15 mouse cellular contexts compared by ENCODE assay signal in genomic region chr12:84201222-84201621, GRCm38 (mm10). TPM values are rescaled to one million over a fixed set of nuclear protein-coding genes. Genes with fewer than 3 reads are reported as not detected.
A peak's percentile ranks its signal among the peaks of the same experiment; 100 is the strongest.
DNase-seq lines count a peak whose midpoint lies in the region; ATAC-seq and TF ChIP-seq lines count a peak whose summit lies in the region.
"Had no signal": no experiment of that assay in that cellular context is flagged by ENCODE, and none has a peak within 500 bp of the region (broad histone marks: within the 10 kb centered on the region; RNA-seq: fewer than 3 reads in every experiment).

No protein-coding gene starts in this region.

- no peak for TF ChIP-seq RAD21 in CH12.LX (IDR thresholded peaks at IDR 0.05; ENCODE audit: low read depth, low read length)

- peak; percentile 56 for ATAC-seq in megakaryocyte, adult 5-6 weeks (ENCODE audit: poor library complexity, severe bottlenecking)
- no peak for ATAC-seq in CD4-positive, CD25-positive, alpha-beta regulatory T cell, adult 4 months
- ATAC-seq: forebrain, embryonic 15.5 days had no signal

- 0 out of 2 replicates have a peak, but pooled peaks cover 3% of the 10 kb centered on the region for H3K79me2 ChIP-seq in CH12.LX (replicated peaks; ENCODE audit: control insufficient read depth, extremely low read depth, insufficient read depth, poor library complexity, severe bottlenecking)

- H3K9ac ChIP-seq in CH12.LX (ENCODE audit: insufficient read depth, low read depth), result peak overlapping the region; percentile 11; the same call in 1 of the 2 replicates
- no peak overlapping the region for H3K9ac ChIP-seq in ES-E14 (ENCODE audit: insufficient read depth, low read depth, low read length, poor library complexity, severe bottlenecking)
- H3K9ac ChIP-seq: forebrain, embryonic 15.5 days; heart, embryonic 15.5 days; midbrain, embryonic 12.5 days had no signal

- no peak for TF ChIP-seq CTCF in CH12.LX (conservative IDR thresholded peaks at IDR 0.05 in 1 of 2, IDR thresholded peaks at IDR 0.05 in 1 of 2; ENCODE audit: low read depth in 2 of 2, low read length in 2 of 2)

- TF ChIP-seq POLR2A in CH12.LX (IDR thresholded peaks at IDR 0.05; ENCODE audit: low read depth, low read length), result no peak

- no peak for TF ChIP-seq EP300 in CH12.LX (IDR thresholded peaks at IDR 0.05; ENCODE audit: low read length)

- H3K4me3 ChIP-seq in CH12.LX (replicated peaks in 1 of 3; ENCODE audit: low read depth in 2 of 3, low read length in 2 of 3, poor library complexity in 1 of 3) (peak overlapping the region in 1 of 3 experiments; percentile 4), ES-E14 (ENCODE audit: insufficient read depth in 1 of 2, low read depth in 1 of 2, low read length in 2 of 2, poor library complexity in 1 of 2, severe bottlenecking in 1 of 2) (no peak overlapping the region)
- H3K4me3 ChIP-seq: forebrain, embryonic 15.5 days; heart, embryonic 15.5 days; midbrain, embryonic 12.5 days had no signal

- H3K9me3 ChIP-seq in CH12.LX (replicated peaks; ENCODE audit: low read length), result no peaks in the 10 kb centered on the region
- no peaks in the 10 kb centered on the region for H3K9me3 ChIP-seq in ES-E14 (ENCODE audit: control insufficient read depth, insufficient read depth, low read depth, low read length)
- H3K9me3 ChIP-seq: forebrain, embryonic 15.5 days; heart, embryonic 15.5 days; midbrain, embryonic 12.5 days had no signal

- H3K4me2 ChIP-seq in CH12.LX (ENCODE audit: insufficient read depth, low read depth, poor library complexity, severe bottlenecking), result peak overlapping the region; percentile 93; the same call in 1 of the 2 replicates
- H3K4me2 ChIP-seq: forebrain, embryonic 15.5 days; heart, embryonic 15.5 days; midbrain, embryonic 12.5 days had no signal

- H3K27me3 ChIP-seq in CH12.LX (replicated peaks), result no peaks in the 10 kb centered on the region
- H3K27me3 ChIP-seq: forebrain, embryonic 15.5 days; heart, embryonic 15.5 days had no signal

- in situ Hi-C loops in CH12.LX (cut with MboI; ENCODE audit: low pct_ligation_motif_present, low pct_unique_long_range_greater_than_20kb, low sequenced_read_pairs), result no loop called here
- in situ Hi-C loops in ES-E14 (cut with MboI; ENCODE audit: low sequenced_read_pairs in 2 of 2, unreplicated experiment in 2 of 2), result no loop called here

- H3K36me3 ChIP-seq in CH12.LX (replicated peaks in 1 of 2; ENCODE audit: control insufficient read depth in 1 of 2, insufficient read depth in 1 of 2, low read length in 1 of 2), result peaks cover 0 to 22% of the 10 kb centered on the region in 2 experiments
- H3K36me3 ChIP-seq in ES-E14 (ENCODE audit: control insufficient read depth, insufficient read depth, low read length, poor library complexity, severe bottlenecking), result no peaks in the 10 kb centered on the region
- H3K36me3 ChIP-seq: forebrain, embryonic 15.5 days; heart, embryonic 15.5 days; midbrain, embryonic 12.5 days had no signal

- H3K27ac ChIP-seq in CH12.LX (ENCODE audit: insufficient read depth, low read depth), result 0 out of 2 replicates have a peak overlapping the region, but pooled peaks have one; percentile 44
- 0 out of 2 replicates have a peak overlapping the region, but pooled peaks have one; percentile 0 for H3K27ac ChIP-seq in ES-E14 (ENCODE audit: insufficient read depth, low read depth, low read length, poor library complexity, severe bottlenecking)
- H3K27ac ChIP-seq: forebrain, embryonic 15.5 days; heart, embryonic 15.5 days; midbrain, embryonic 12.5 days had no signal

- dilution Hi-C loops in CH12.LX (cut with MboI; ENCODE audit: extremely low pct_ligation_motif_present, extremely low pct_unique_long_range_greater_than_20kb, low sequenced_read_pairs), result no loop called here

- peaks cover 18 to 66% of the 10 kb centered on the region in 2 experiments for H3K4me1 ChIP-seq in CH12.LX (ENCODE audit: control insufficient read depth in 1 of 2, insufficient read depth in 2 of 2)
- H3K4me1 ChIP-seq in ES-E14 (ENCODE audit: control insufficient read depth in 2 of 2, insufficient read depth in 2 of 2, low read length in 2 of 2, poor library complexity in 1 of 2), result peaks cover 30 to 56% of the 10 kb centered on the region in 2 experiments

- DNase-seq in kidney, postnatal 14 days, result peak; percentile 2
- DNase-seq in kidney, postnatal 25 days, result no peak
- no peak for DNase-seq in CH12.LX (ENCODE audit: extremely low read depth)
- DNase-seq in ES-E14 (ENCODE audit: low read depth, low spot score), result no peak
- no peak for DNase-seq in thymus, adult 18-20 months
- DNase-seq: cerebellum, adult 11 months; cerebellum, postnatal 36 days; heart, adult 18-20 months; kidney, adult 9 months; right cerebral cortex, postnatal 4 days had no signal

TF ChIP-seq in CH12.LX, 34 proteins besides CTCF, POLR2A, EP300 and RAD21:
- no peak for TF ChIP-seq CHD2 (IDR thresholded peaks at IDR 0.05; ENCODE audit: low read length)
- TF ChIP-seq KAT2A (IDR thresholded peaks at IDR 0.05; ENCODE audit: insufficient replicate concordance, low read length), result no peak
- no peak for TF ChIP-seq NELFE (IDR thresholded peaks at IDR 0.05; ENCODE audit: low read depth, low read length)
- no peak for TF ChIP-seq MEF2A (IDR thresholded peaks at IDR 0.05; ENCODE audit: borderline replicate concordance, low read depth, low read length)
- no peak for TF ChIP-seq SMC3 (IDR thresholded peaks at IDR 0.05; ENCODE audit: low read depth, low read length)
- no peak for TF ChIP-seq MXI1 (IDR thresholded peaks at IDR 0.05; ENCODE audit: low read depth, low read length)
- no peak for TF ChIP-seq JUND (conservative IDR thresholded peaks at IDR 0.05; ENCODE audit: low read depth, low read length)

TF ChIP-seq in ES-E14, 5 proteins besides CTCF, POLR2A, EP300 and RAD21:
- TF ChIP-seq HCFC1 (IDR thresholded peaks at IDR 0.05; ENCODE audit: borderline replicate concordance, insufficient read depth, low read length) (no peak), CHD2 (IDR thresholded peaks at IDR 0.05; ENCODE audit: low read depth, low read length) (no peak), MAFK (IDR thresholded peaks at IDR 0.05; ENCODE audit: insufficient read depth, low read depth, low read length) (no peak), ZNF384 (IDR thresholded peaks at IDR 0.05; ENCODE audit: low read depth, low read length) (no peak), ZC3H11A (IDR thresholded peaks at IDR 0.05; ENCODE audit: borderline replicate concordance, low read depth, low read length) (no peak)

RNA-seq across cellular contexts. Expression of gene Elmsan1, which starts 17.5 kb away (rescaled TPM):
- total RNA-seq in CH12.LX (2012; rRNA removed) (5.6 TPM in 2 replicates), CH12.LX (2014; rRNA removed) (2.0 and 2.2 TPM in 2 replicates), ES-E14 (2012; rRNA removed) (9.6 and 19.3 TPM in 2 replicates)
- 12.4 and 14.3 TPM in 2 replicates for polyA plus RNA-seq in CH12.LX (2012; ENCODE audit: insufficient read length, low read depth)
- total RNA-seq in megakaryocyte, adult 5-6 weeks (2015), result 24.6 and 27.0 TPM in 2 replicates
- total RNA-seq in megakaryocyte, adult 5-6 weeks (2017), result 17.0 and 25.0 TPM in 2 replicates
- 1 to 10 TPM; 7.3 to 8.2 TPM for polyA plus RNA-seq in CD4-positive, CD25-positive, alpha-beta regulatory T cell, adult 4 months (2017; shearing (Covaris generic))

RNA-seq across cellular contexts. Expression of gene Pnma1, which starts 52.9 kb away (rescaled TPM):
- total RNA-seq in CH12.LX (2012; rRNA removed) (0.13 and 0.21 TPM in 2 replicates), CH12.LX (2014; rRNA removed) (not detected in 2 replicates), ES-E14 (2012; rRNA removed) (0.80 and 1.5 TPM in 2 replicates)
- 0.30 TPM in 2 replicates for polyA plus RNA-seq in CH12.LX (2012; ENCODE audit: insufficient read length, low read depth)
- total RNA-seq in megakaryocyte, adult 5-6 weeks (2015), result 0.32 and 0.65 TPM in 2 replicates
- 0.16 and 0.73 TPM in 2 replicates for total RNA-seq in megakaryocyte, adult 5-6 weeks (2017)
- not detected for polyA plus RNA-seq in CD4-positive, CD25-positive, alpha-beta regulatory T cell, adult 4 months (2017; shearing (Covaris generic))
